Mouse (Mus musculus): Measurements from ENCODE around the gene Cnot1. TPM values are rescaled to one million over a fixed set of nuclear protein-coding genes. Genes with fewer than 3 reads are reported as not detected.
A peak's percentile ranks its signal among the peaks of the same experiment; 100 is the strongest.

Cnot1 gene
- polyA plus RNA-seq, 1 experiment: 40.6 TPM

DNA sequence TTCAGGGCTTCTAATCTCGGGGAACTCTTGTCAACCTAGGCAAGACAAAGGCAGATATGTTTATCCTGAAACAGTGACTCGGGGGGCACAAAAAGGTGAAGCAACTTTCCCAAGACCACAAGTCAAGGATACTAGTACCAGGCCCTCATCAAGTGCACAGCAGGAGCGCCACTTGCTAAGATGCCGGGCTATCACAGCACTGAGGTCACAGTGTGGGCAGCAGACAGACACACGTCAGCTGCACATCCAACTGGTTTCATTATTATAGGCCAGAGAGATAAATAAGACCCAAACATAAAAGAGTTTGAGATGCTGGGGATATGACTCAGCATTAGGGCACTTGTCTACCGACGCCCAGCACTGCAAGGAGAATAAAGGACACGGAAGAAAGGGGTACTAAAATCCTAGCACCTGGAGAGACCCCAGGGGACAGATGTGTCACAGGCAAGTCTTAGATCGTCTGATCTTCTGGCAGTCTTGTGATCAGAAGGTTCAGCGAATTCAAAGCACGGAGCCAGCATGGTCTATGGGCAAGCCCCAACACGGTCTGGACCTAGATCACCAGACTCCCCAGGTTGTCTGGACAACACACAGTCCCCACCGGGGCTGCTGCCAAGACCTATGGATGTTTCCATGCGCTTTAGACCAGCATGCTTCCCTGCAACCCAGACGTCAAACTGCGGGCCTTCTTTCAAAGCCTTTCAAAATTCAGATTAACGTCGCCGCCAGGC, 41.6 kb upstream of the Cnot1 start:
- TF ChIP-seq CEBPB (IDR thresholded peaks at IDR 0.05; ENCODE audit: low read depth) (no peak), USF1 (IDR thresholded peaks at IDR 0.05; ENCODE audit: low read depth) (no peak), MYOD1 (IDR thresholded peaks at IDR 0.05; ENCODE audit: control insufficient read depth, insufficient read length, low read depth) (peak; percentile 80), CTCF (IDR thresholded peaks at IDR 0.05; ENCODE audit: control insufficient read depth, insufficient read depth, insufficient read length) (no peak), MAX (IDR thresholded peaks at IDR 0.05) (no peak), MYOG (IDR thresholded peaks at IDR 0.05; ENCODE audit: control insufficient read depth, extremely low read depth, insufficient read length) (no peak)

DNA sequence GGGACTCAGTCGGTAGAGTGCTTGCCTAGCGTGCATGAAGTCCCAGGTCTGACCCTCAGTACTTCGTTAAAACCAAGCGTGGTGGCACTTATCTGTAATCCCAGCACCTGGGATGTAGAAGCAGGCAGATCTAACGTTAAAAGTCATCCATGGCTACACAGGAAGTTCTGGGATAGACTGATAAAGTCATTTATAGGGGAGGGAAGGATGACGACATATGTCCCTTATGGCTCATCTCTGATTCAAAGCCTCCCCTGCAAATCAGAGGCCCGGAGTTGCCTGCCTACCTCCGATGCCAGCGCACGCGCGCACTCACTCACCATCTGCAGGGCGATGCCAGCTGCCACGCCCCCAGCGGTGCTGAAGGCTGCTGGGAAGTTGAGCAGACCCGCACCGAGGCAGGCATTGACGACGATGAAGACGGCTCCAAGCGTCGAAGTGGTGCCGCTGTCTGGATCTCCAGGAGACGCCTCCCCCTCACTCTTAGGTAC, 40.8 kb upstream of the Cnot1 start:
- Histone ChIP-seq H3K36me3 (ENCODE audit: control insufficient read depth, insufficient read depth) (peaks cover 17% of the 10 kb centered on the region), H3ac (ENCODE audit: control insufficient read depth, insufficient read length, low read depth) (no peak overlapping the region), H3K4me3 (ENCODE audit: insufficient read depth, poor library complexity, severe bottlenecking) (no peak overlapping the region), H3K79me2 (ENCODE audit: control insufficient read depth, insufficient read depth) (peaks cover 11% of the 10 kb centered on the region), H3K27me3 (ENCODE audit: control insufficient read depth, insufficient read depth, insufficient read length) (no peaks in the 10 kb centered on the region), H3K79me3 (ENCODE audit: low read depth) (peaks cover 2% of the 10 kb centered on the region)
- TF ChIP-seq CTCF (IDR thresholded peaks at IDR 0.05; ENCODE audit: control insufficient read depth, insufficient read depth, insufficient read length) (no peak), USF1 (IDR thresholded peaks at IDR 0.05; ENCODE audit: low read depth) (no peak), MYOD1 (IDR thresholded peaks at IDR 0.05; ENCODE audit: control insufficient read depth, insufficient read length, low read depth) (no peak), MAX (IDR thresholded peaks at IDR 0.05) (no peak), FOSL1 (IDR thresholded peaks at IDR 0.05; ENCODE audit: insufficient read depth, low read length, poor library complexity, severe bottlenecking) (no peak), MYOG (IDR thresholded peaks at IDR 0.05; ENCODE audit: control insufficient read depth, extremely low read depth, insufficient read length) (no peak)

More for the DNA sequence above, 41.6 kb upstream of the Cnot1 start:
- H3K4me3 ChIP-seq (ENCODE audit: insufficient read depth, poor library complexity, severe bottlenecking): no peak overlapping the region
- peaks cover 2% of the 10 kb centered on the region for H3K79me3 ChIP-seq (ENCODE audit: low read depth)
- peaks cover 17% of the 10 kb centered on the region for H3K36me3 ChIP-seq (ENCODE audit: control insufficient read depth, insufficient read depth)
- H3K27me3 ChIP-seq (ENCODE audit: control insufficient read depth, insufficient read depth, insufficient read length): no peaks in the 10 kb centered on the region
- H3ac ChIP-seq (ENCODE audit: control insufficient read depth, insufficient read length, low read depth): no peak overlapping the region
- peaks cover 11% of the 10 kb centered on the region for H3K79me2 ChIP-seq (ENCODE audit: control insufficient read depth, insufficient read depth)

DNA sequence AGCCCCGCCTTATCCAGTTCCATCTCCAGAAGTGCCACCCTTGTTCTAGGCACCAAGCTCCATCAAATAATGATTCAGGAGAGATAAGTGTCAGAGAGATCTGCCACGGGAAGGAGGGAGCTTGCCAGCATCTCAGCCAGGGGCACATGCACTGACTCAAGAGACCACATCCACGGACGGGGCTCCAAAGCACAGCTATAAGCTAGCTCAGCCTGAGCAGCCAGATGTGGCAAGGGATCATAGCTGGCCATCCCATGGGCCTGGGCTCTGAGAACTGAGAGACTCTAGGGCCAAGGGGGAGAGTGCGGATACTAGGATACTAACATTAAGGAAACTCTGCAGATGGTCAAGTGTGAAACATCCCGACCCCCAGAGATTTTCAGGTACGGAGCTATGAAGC, 37.8 kb upstream of the Cnot1 start:
- Histone ChIP-seq H3K27me3 (ENCODE audit: control insufficient read depth, insufficient read depth, insufficient read length) (no peaks in the 10 kb centered on the region), H3K79me3 (ENCODE audit: low read depth) (no peaks in the 10 kb centered on the region), H3K4me3 (ENCODE audit: insufficient read depth, poor library complexity, severe bottlenecking) (no peak overlapping the region), H3K36me3 (ENCODE audit: control insufficient read depth, insufficient read depth) (peaks cover 21% of the 10 kb centered on the region), H3K79me2 (ENCODE audit: control insufficient read depth, insufficient read depth) (no peaks in the 10 kb centered on the region), H3ac (ENCODE audit: control insufficient read depth, insufficient read length, low read depth) (no peak overlapping the region)
- no peak for TF ChIP-seq MYOD1 (IDR thresholded peaks at IDR 0.05; ENCODE audit: control insufficient read depth, insufficient read length, low read depth)
- TF ChIP-seq MAX (IDR thresholded peaks at IDR 0.05): no peak
- no peak for TF ChIP-seq USF1 (IDR thresholded peaks at IDR 0.05; ENCODE audit: low read depth)
- TF ChIP-seq MYOG (IDR thresholded peaks at IDR 0.05; ENCODE audit: control insufficient read depth, extremely low read depth, insufficient read length): no peak
- TF ChIP-seq CTCF (IDR thresholded peaks at IDR 0.05; ENCODE audit: control insufficient read depth, insufficient read depth, insufficient read length): no peak
- no peak for TF ChIP-seq CEBPB (IDR thresholded peaks at IDR 0.05; ENCODE audit: low read depth)
- no peak for TF ChIP-seq FOSL1 (IDR thresholded peaks at IDR 0.05; ENCODE audit: insufficient read depth, low read length, poor library complexity, severe bottlenecking)

DNA sequence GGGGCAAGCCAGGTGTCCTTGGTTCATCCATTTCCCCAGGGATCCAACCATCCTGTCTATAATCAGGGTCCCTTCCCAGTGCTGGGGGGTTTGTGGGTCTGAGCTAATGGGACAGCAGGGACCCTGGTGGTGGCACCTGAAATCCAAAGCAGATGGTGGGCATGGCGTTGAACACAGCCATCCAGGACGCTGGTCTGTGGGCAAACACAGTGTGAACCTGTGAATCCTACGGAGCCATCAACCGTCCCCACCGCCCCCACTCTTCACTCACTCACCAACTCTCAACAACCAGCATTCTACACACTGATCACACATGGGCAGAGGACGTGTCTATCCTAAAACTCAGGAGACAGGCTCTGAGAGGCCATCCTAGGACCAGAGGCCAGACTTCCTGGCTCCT, 36.7 kb upstream of the Cnot1 start:
- Histone ChIP-seq H3K27me3 (ENCODE audit: control insufficient read depth, insufficient read depth, insufficient read length) (no peaks in the 10 kb centered on the region), H3K4me3 (ENCODE audit: insufficient read depth, poor library complexity, severe bottlenecking) (no peak overlapping the region), H3K79me2 (ENCODE audit: control insufficient read depth, insufficient read depth) (no peaks in the 10 kb centered on the region), H3K36me3 (ENCODE audit: control insufficient read depth, insufficient read depth) (peaks cover 29% of the 10 kb centered on the region), H3ac (ENCODE audit: control insufficient read depth, insufficient read length, low read depth) (no peak overlapping the region), H3K79me3 (ENCODE audit: low read depth) (no peaks in the 10 kb centered on the region)
- TF ChIP-seq CTCF (IDR thresholded peaks at IDR 0.05; ENCODE audit: control insufficient read depth, insufficient read depth, insufficient read length): no peak

DNA sequence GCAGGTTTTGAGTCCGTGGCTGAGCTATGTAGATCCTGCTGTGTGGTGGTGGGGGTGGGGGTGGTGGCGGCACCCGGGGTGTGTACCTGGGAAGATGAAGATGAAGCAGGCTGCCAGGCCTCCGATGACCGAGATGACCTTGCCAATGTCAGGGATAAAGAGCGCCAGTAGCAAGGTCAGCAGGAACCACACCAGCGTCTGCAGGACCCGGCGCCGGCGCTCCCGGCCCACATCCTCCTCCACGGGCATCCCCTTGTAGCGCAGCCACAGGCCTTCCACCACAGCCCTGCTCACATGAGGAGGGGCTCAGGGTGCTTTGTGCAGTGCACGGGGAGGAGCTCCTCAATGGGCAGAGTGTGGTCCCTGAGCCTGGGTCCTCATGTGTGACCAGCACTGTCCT, 34.2 kb upstream of the Cnot1 start:
- TF ChIP-seq CTCF (IDR thresholded peaks at IDR 0.05; ENCODE audit: control insufficient read depth, insufficient read depth, insufficient read length) (no peak), MYOD1 (IDR thresholded peaks at IDR 0.05; ENCODE audit: control insufficient read depth, insufficient read length, low read depth) (no peak), MYOG (IDR thresholded peaks at IDR 0.05; ENCODE audit: control insufficient read depth, extremely low read depth, insufficient read length) (no peak), CEBPB (IDR thresholded peaks at IDR 0.05; ENCODE audit: low read depth) (no peak), FOSL1 (IDR thresholded peaks at IDR 0.05; ENCODE audit: insufficient read depth, low read length, poor library complexity, severe bottlenecking) (no peak), USF1 (IDR thresholded peaks at IDR 0.05; ENCODE audit: low read depth) (no peak), MAX (IDR thresholded peaks at IDR 0.05) (no peak)
- H3K27me3 ChIP-seq (ENCODE audit: control insufficient read depth, insufficient read depth, insufficient read length): no peaks in the 10 kb centered on the region
- no peak overlapping the region for H3K4me3 ChIP-seq (ENCODE audit: insufficient read depth, poor library complexity, severe bottlenecking)
- no peak overlapping the region for H3ac ChIP-seq (ENCODE audit: control insufficient read depth, insufficient read length, low read depth)
- peaks cover 23% of the 10 kb centered on the region for H3K36me3 ChIP-seq (ENCODE audit: control insufficient read depth, insufficient read depth)
- H3K79me2 ChIP-seq (ENCODE audit: control insufficient read depth, insufficient read depth): no peaks in the 10 kb centered on the region
- H3K79me3 ChIP-seq (ENCODE audit: low read depth): no peaks in the 10 kb centered on the region

DNA sequence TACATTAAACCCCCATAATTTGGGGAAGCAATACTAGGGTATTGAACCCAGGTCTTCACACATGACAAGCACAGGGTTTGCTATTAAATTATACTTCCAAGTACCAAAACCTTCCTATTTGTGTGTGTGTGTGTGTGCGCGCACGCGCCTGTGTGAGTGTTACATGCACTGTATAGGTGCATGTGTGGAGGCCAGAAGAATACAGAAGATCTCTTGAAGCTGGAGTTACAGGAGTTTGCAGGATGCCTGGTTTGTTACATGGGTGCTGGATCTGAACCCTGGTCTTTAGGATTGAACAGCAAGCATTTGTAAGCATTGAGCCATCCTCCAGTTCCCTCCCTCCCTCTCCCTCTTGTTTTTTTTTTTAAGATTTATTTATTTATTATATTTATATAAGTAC, 32.0 kb upstream of the Cnot1 start:
- Histone ChIP-seq H3K4me3 (ENCODE audit: insufficient read depth, poor library complexity, severe bottlenecking) (no peak overlapping the region), H3K79me3 (ENCODE audit: low read depth) (no peaks in the 10 kb centered on the region), H3ac (ENCODE audit: control insufficient read depth, insufficient read length, low read depth) (no peak overlapping the region), H3K27me3 (ENCODE audit: control insufficient read depth, insufficient read depth, insufficient read length) (no peaks in the 10 kb centered on the region), H3K79me2 (ENCODE audit: control insufficient read depth, insufficient read depth) (no peaks in the 10 kb centered on the region), H3K36me3 (ENCODE audit: control insufficient read depth, insufficient read depth) (peaks cover 15% of the 10 kb centered on the region)
- TF ChIP-seq MYOG (IDR thresholded peaks at IDR 0.05; ENCODE audit: control insufficient read depth, extremely low read depth, insufficient read length) (no peak), FOSL1 (IDR thresholded peaks at IDR 0.05; ENCODE audit: insufficient read depth, low read length, poor library complexity, severe bottlenecking) (no peak), MAX (IDR thresholded peaks at IDR 0.05) (no peak), CTCF (IDR thresholded peaks at IDR 0.05; ENCODE audit: control insufficient read depth, insufficient read depth, insufficient read length) (no peak), CEBPB (IDR thresholded peaks at IDR 0.05; ENCODE audit: low read depth) (no peak), USF1 (IDR thresholded peaks at IDR 0.05; ENCODE audit: low read depth) (no peak), MYOD1 (IDR thresholded peaks at IDR 0.05; ENCODE audit: control insufficient read depth, insufficient read length, low read depth) (no peak)
